Mouse (Mus musculus): Measurements from ENCODE around the gene Cfl1.

GRCm38 (mm10) chr19:5485821-5486220 lies 4.4 kb upstream of the Cfl1 start:
- TF ChIP-seq TAL1 (IDR thresholded peaks at IDR 0.05; ENCODE audit: low read length) = no peak
- no peak for TF ChIP-seq GATA1 (IDR thresholded peaks at IDR 0.05; ENCODE audit: low read length)
